Mouse (Mus musculus) MEL-GATA-1-ER (cell line): ENCODE measurements around the gene H1fx.
"Not testable (repeated sequence)": the region's sequence is repeated elsewhere in the genome, so short reads cannot be mapped to it uniquely, and the experiment has no call there.

ENCODE experiments used
- DNase-seq: peaks from one replicate; pipeline ENCODE4 v3.0.0-alpha.2; 2012; ENCODE audit warnings: low read depth; ENCODE audit errors: extremely low read depth

The H1fx gene

GRCm38 (mm10) chr6:87981547-87982256 is at the start of gene H1fx:
Gene H1fx (minus strand): TSS chr6:87981637.
- DNase-seq = no peak

- peak; percentile 30 for DNase-seq
Observed at GRCm38 (mm10) chr6:88030432-88030831, 49.0 kb upstream of the H1fx start.

GRCm38 (mm10) chr6:88027390-88027789 is 46.0 kb upstream of the H1fx start:
- no peak for DNase-seq

- DNase-seq = no peak
Observed at GRCm38 (mm10) chr6:88023316-88023890, 42.0 kb upstream of the H1fx start.

GRCm38 (mm10) chr6:88019154-88019553 is 37.7 kb upstream of the H1fx start:
- no peak for DNase-seq

- DNase-seq = no peak
Observed at GRCm38 (mm10) chr6:88017821-88018220, 36.4 kb upstream of the H1fx start.

- peak; percentile 8 for DNase-seq
Observed at GRCm38 (mm10) chr6:88015797-88016196, 34.4 kb upstream of the H1fx start.

GRCm38 (mm10) chr6:88013456-88013855 is 32.0 kb upstream of the H1fx start:
- no peak for DNase-seq

GRCm38 (mm10) chr6:88012601-88013000 is 31.2 kb upstream of the H1fx start:
- DNase-seq = no peak

- not testable (repeated sequence) for DNase-seq
Observed at GRCm38 (mm10) chr6:88011106-88011505, 29.7 kb upstream of the H1fx start.

- no peak for DNase-seq
Observed at GRCm38 (mm10) chr6:88009209-88009608, 27.8 kb upstream of the H1fx start.

GRCm38 (mm10) chr6:88004773-88005172 is 23.3 kb upstream of the H1fx start:
- DNase-seq = not testable (repeated sequence)

- no peak for DNase-seq
Observed at GRCm38 (mm10) chr6:88003439-88003838, 22.0 kb upstream of the H1fx start.

GRCm38 (mm10) chr6:87998358-87998757 is 16.9 kb upstream of the H1fx start:
- DNase-seq = no peak

- DNase-seq = peak; percentile 33
Observed at GRCm38 (mm10) chr6:87997706-87998265, 16.3 kb upstream of the H1fx start.

GRCm38 (mm10) chr6:87996606-87997005 is 15.2 kb upstream of the H1fx start:
- DNase-seq = no peak

- no peak for DNase-seq
Observed at GRCm38 (mm10) chr6:87995519-87995918, 14.1 kb upstream of the H1fx start.

GRCm38 (mm10) chr6:87993790-87994571 is 12.5 kb upstream of the H1fx start:
- DNase-seq = peak; percentile 25

GRCm38 (mm10) chr6:87992733-87993132 is 11.3 kb upstream of the H1fx start:
- no peak for DNase-seq

GRCm38 (mm10) chr6:87991886-87992285 is 10.4 kb upstream of the H1fx start:
- no peak for DNase-seq

GRCm38 (mm10) chr6:87991216-87991615 is 9.8 kb upstream of the H1fx start:
- no peak for DNase-seq

GRCm38 (mm10) chr6:87982506-87982905 is 1.1 kb upstream of the H1fx start:
- no peak for DNase-seq
